Mouse (Mus musculus) testis, adult 2 months (tissue): ENCODE data around the gene Brd3. TPM values are rescaled to one million over a fixed set of nuclear protein-coding genes. Genes with fewer than 3 reads are reported as not detected.
A peak's percentile ranks its signal among the peaks of the same experiment; 100 is the strongest.
"Not testable (repeated sequence)": the region's sequence is repeated elsewhere in the genome, so short reads cannot be mapped to it uniquely, and the experiment has no call there.

Source experiments
- H3K27ac ChIP-seq: fragments of 200-500 bp; 2 replicates; pipeline ENCODE4 v1.5.1; 2012; ENCODE audit warnings: low read depth, low read length; ENCODE audit not compliant: control insufficient read depth, insufficient read depth
- H3K27me3 ChIP-seq: fragments of 200-500 bp; 2 replicates; pipeline ENCODE4 v1.6.1; 2012; ENCODE audit warnings: mild to moderate bottlenecking, low read length, moderate library complexity; ENCODE audit not compliant: control insufficient read depth, insufficient read depth
- H3K36me3 ChIP-seq: fragments of 200-500 bp; 2 replicates; pipeline ENCODE4 v1.6.1; 2012; ENCODE audit warnings: mild to moderate bottlenecking, low read length; ENCODE audit not compliant: control insufficient read depth, insufficient read depth
- H3K4me1 ChIP-seq: fragments of 200-500 bp; 2 replicates; pipeline ENCODE4 v1.6.1; 2012; ENCODE audit warnings: low read length; ENCODE audit not compliant: control insufficient read depth, insufficient read depth
- H3K4me3 ChIP-seq: fragments of 200-500 bp; 2 replicates; pipeline ENCODE4 v1.5.1; 2012; ENCODE audit warnings: low read depth, mild to moderate bottlenecking, low read length, moderate library complexity, mixed read lengths; ENCODE audit not compliant: control insufficient read depth
- CTCF ChIP-seq: fragments of 200-500 bp; IDR thresholded peaks from 2 replicates; pipeline ENCODE4 v1.5.1; 2012; ENCODE audit warnings: low read depth, mild to moderate bottlenecking, inconsistent platforms, low read length, moderate library complexity; ENCODE audit not compliant: control insufficient read depth, insufficient read depth, insufficient replicate concordance
- POLR2A ChIP-seq: fragments of 200-500 bp; IDR thresholded peaks from 2 replicates; pipeline ENCODE4 v1.6.1; 2012; ENCODE audit warnings: low read depth, mild to moderate bottlenecking, inconsistent platforms, low read length, moderate library complexity; ENCODE audit not compliant: control insufficient read depth
- polyA plus RNA-seq: library from polyadenylated mRNA; depleted of rRNA; stranded (reverse); fragments of >200 nt; gene quantifications from 2 replicates; pipeline ENCODE4 v1.2.3, GENCODE M21; 2012

The Brd3 gene
- polyA plus RNA-seq, 1 experiment = 109 TPM

DNA sequence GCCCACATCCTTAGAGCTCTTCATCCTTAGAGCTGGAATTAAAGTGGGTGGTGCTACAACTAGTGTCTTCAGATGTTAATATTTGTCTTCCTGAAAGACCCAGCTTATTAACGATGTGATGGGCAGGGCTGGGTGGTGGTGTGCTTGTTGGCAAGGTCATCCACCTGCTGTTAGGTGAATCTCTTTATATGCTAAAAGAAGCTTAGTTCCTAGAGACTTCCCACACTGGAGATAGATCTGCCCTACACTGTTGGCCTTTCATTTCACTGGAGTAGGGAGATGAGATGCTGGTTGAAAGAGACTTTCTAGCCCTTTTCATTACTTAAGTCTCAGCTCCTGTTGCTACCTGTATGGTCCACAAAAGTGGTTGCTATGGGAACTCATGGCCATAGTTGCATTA, 8.8 kb upstream of the Brd3 start:
- Histone ChIP-seq H3K36me3 (no peaks in the 10 kb centered on the region; the same call in 1 of the 2 replicates), H3K4me1 (peaks cover 16% of the 10 kb centered on the region), H3K4me3 (peak overlapping the region; percentile 99; the same call in 1 of the 2 replicates), H3K27me3 (no peaks in the 10 kb centered on the region), H3K27ac (no peak overlapping the region)
- no peak for TF ChIP-seq CTCF
- TF ChIP-seq POLR2A = no peak

DNA sequence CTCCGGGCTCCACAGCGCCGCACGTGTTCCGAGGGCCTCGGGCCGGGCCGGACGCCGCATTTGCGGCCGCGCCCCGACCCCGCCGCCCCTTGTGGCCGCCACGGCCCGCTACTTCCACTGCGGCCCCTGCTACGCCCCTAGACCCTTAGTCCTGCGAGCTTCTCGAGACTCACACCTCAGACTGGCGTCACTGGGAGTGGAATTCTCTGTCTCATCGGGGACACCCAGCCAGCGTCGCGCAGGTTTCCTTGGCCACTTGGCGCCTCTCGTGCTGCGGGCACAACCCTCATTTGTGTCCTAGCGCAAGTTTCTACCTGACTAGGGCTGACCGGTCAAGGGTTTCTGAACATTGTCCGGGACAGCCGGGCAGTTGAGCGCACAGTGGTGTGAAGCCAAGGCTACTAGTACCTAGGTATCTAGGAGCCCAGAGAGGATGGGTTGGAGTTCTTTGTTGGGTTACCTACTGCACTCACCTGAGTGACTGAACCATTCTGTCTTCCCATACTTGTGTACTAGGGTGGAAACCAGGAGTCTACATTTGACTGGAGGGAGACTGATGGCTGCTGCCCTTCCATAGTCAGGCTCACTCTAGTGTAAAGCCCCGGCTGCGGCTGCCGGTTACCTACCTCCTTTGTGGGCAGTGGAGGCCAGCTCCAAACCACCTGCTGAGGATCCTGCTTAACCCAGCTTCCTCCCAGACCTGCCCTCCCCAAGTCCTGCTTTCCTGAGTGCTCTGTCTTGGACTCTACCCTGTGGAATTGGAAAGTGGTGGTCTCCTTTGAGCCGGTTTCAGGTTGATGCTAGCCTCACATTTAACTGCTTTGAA, 8.1 kb upstream of the Brd3 start:
- TF ChIP-seq CTCF (no peak), POLR2A (no peak)

GRCm38 (mm10) chr2:27514639-27515328, 7.3 kb upstream of the Brd3 start, which contains the start of gene Wdr5:
Wdr5 (plus strand) TSS chr2:27515157.
- 0 out of 2 replicates have a peak, but pooled peaks have one; percentile 30 for TF ChIP-seq CTCF
- TF ChIP-seq POLR2A = peak; percentile 73
- peak within 1 kb of the TSS; percentile 99 for H3K27ac ChIP-seq
- H3K27me3 ChIP-seq = no peaks in the 10 kb centered on the region
- no peaks in the 10 kb centered on the region; the same call in 1 of the 2 replicates for H3K36me3 ChIP-seq
- peak within 1 kb of the TSS; percentile 99 for H3K4me3 ChIP-seq
- peaks cover 16% of the 10 kb centered on the region for H3K4me1 ChIP-seq

More for the DNA sequence above, 8.1 kb upstream of the Brd3 start:
- Histone ChIP-seq H3K4me3 (peak overlapping the region; percentile 99), H3K36me3 (no peaks in the 10 kb centered on the region; the same call in 1 of the 2 replicates), H3K27me3 (no peaks in the 10 kb centered on the region), H3K4me1 (peaks cover 16% of the 10 kb centered on the region), H3K27ac (peak overlapping the region; percentile 64)

DNA sequence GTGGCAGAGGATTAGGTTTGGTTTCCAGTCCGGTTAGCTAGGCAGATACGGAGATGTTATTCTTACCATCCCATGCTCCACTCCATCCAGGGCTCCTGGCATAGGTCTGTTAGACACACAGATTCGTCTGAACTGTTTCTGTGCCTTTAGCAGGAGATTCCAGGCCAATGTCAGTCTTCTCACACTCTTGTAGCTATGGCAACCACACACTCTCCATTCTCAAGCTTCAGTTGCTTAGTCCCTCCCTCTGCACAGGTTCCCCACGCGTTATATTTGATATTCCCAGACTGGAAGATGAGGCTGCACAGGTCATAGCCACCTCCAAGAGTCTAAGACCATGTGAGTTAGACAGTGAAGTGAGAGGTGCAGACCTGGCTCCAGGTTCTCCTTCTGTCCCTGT, 6.4 kb upstream of the Brd3 start:
- Histone ChIP-seq H3K4me1 (peaks cover 16% of the 10 kb centered on the region), H3K36me3 (no peaks in the 10 kb centered on the region; the same call in 1 of the 2 replicates), H3K4me3 (peak overlapping the region; percentile 99), H3K27me3 (no peaks in the 10 kb centered on the region), H3K27ac (no peak overlapping the region; the same call in none of the 2 replicates)
- TF ChIP-seq CTCF = no peak
- no peak for TF ChIP-seq POLR2A

DNA sequence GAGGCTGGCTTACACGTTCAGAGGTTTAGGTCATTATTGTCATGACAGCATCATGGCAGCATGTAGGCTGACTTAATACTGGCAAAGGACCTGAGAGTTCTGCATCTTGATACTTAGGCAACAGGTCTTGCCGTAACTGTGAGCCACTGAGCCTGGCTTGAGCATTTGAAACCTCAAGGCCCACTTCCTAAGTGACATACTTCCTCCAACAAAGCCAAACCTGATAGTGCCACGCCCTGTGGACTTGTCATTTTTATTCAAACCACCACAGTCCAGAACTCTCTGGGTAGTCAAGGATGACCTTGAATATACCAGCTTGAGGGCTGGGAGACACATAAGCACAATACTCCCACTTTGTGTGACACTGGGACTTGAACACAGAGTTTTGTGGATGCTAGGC, 5.4 kb upstream of the Brd3 start:
- TF ChIP-seq CTCF = no peak
- no peak for TF ChIP-seq POLR2A
- no peaks in the 10 kb centered on the region for H3K36me3 ChIP-seq

GRCm38 (mm10) chr2:27510706-27511105, 3.2 kb upstream of the Brd3 start:
- TF ChIP-seq POLR2A (no peak), CTCF (no peak)
- H3K4me1 ChIP-seq = peaks cover 20% of the 10 kb centered on the region
- H3K36me3 ChIP-seq = no peaks in the 10 kb centered on the region
- no peaks in the 10 kb centered on the region for H3K27me3 ChIP-seq
- no peak overlapping the region for H3K27ac ChIP-seq
- H3K4me3 ChIP-seq = no peak overlapping the region

More for the DNA sequence above, 5.4 kb upstream of the Brd3 start:
- Histone ChIP-seq H3K4me3 (no peak overlapping the region), H3K27me3 (no peaks in the 10 kb centered on the region), H3K4me1 (peaks cover 21% of the 10 kb centered on the region), H3K27ac (no peak overlapping the region)

DNA sequence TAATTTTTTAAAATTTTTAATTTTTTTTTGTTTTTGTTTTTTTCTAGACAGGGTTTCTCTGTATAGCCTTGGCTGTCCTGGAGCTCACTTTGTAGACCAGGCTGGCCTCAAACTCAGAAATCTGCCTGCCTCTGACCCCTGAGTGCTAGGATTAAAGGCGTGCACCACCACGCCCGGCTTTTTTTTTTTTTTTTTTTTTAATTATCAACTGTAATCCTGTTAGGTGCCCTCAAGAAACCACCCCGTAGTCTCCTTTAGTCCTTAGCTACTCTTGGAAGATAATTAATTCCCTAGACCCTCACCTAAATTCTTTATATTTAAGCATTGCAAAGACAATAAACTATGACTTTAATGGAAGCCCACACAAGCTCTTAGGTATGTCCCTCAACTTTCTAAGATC, 804 bp downstream of the Brd3 start:
- H3K36me3 ChIP-seq, H3K27ac ChIP-seq, H3K27me3 ChIP-seq: not testable (repeated sequence)
- H3K4me3 ChIP-seq = peak overlapping the region; percentile 86; the same call in 1 of the 2 replicates
- peaks cover 20% of the 10 kb centered on the region for H3K4me1 ChIP-seq
